20 mouse cellular contexts compared by ENCODE assay signal in the genomic region with DNA sequence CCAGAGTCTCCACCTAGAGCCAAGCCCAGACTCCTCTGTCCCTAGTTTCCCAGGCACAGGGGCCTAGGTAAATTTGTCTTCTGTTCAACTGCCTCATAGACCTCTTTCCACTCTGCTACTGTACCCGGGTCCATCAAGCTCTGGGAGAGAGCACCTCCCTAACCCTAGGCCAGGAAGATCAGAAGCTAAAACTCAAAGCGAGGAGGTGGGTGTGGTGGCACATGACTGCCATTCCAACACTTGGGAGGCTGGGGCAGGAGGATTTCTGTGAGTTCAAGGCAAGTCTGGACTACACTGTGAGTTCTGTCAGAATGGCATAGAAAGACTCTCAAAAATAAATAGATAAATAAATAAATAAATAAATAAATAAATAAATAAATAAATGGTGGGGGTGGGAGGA.
DNase-seq lines count a peak whose midpoint lies in the region; TF ChIP-seq lines count a peak whose summit lies in the region.
"Had no signal": no experiment of that assay in that cellular context is flagged by ENCODE, and none has a peak within 500 bp of the region (broad histone marks: within the 10 kb centered on the region; RNA-seq: fewer than 3 reads in every experiment).

No protein-coding gene starts in this region.

- DNase-seq in ES-E14 (ENCODE audit: low read depth, low spot score) (no peak), ZHBTc4 (ENCODE audit: low read depth, low spot score) (peak; percentile 88)
- DNase-seq in retina, postnatal 1 day = no peak
- DNase-seq in layer of hippocampus, postnatal 10 days (ENCODE audit: low spot score in 2 of 2) = no peak
- no peak for DNase-seq in layer of hippocampus, postnatal 36 days
- DNase-seq: adrenal gland, adult 8-10 months; adrenal gland, postnatal 14 days; adrenal gland, postnatal 36 days; cerebellum, adult 11-12 months; cerebellum, adult 2 months; cerebellum, adult 9-10 months; cerebellum, postnatal 10 days; cerebellum, postnatal 25 days; embryo, embryonic 11 days had no signal

- no peak overlapping the region for H3K4me3 ChIP-seq in ES-Bruce4 (ENCODE audit: low read depth, low read length)
- no peak overlapping the region for H3K4me3 ChIP-seq in ES-E14 (ENCODE audit: insufficient read depth in 1 of 2, low read depth in 1 of 2, low read length in 2 of 2, poor library complexity in 1 of 2, severe bottlenecking in 1 of 2)
- H3K4me3 ChIP-seq: embryonic facial prominence, embryonic 13.5 days; embryonic facial prominence, embryonic 15.5 days; erythroblast, embryonic 14.5 days; forebrain, embryonic 10.5 days; forebrain, embryonic 12.5 days had no signal

- no peak for TF ChIP-seq POLR2A in ES-Bruce4 (IDR thresholded peaks at IDR 0.05; ENCODE audit: insufficient read depth, low read length)

- H3K27ac ChIP-seq in ES-Bruce4 (ENCODE audit: insufficient read depth, low read length) (peak overlapping the region; percentile 90), ES-E14 (ENCODE audit: insufficient read depth, low read depth, low read length, poor library complexity, severe bottlenecking) (peak overlapping the region; percentile 48)
- H3K27ac ChIP-seq: embryonic facial prominence, embryonic 13.5 days; embryonic facial prominence, embryonic 15.5 days; forebrain, embryonic 10.5 days; forebrain, embryonic 12.5 days had no signal

- TF ChIP-seq EP300 in ES-Bruce4 (IDR thresholded peaks at IDR 0.05; ENCODE audit: insufficient read depth, low read depth, low read length) = peak; percentile 64; the same call in 1 of the 2 replicates

- H3K4me1 ChIP-seq in ES-Bruce4 (ENCODE audit: control insufficient read depth, insufficient read depth, low read length) = peaks cover 4% of the 10 kb centered on the region
- peaks cover 2 to 8% of the 10 kb centered on the region in 2 experiments; a peak in 3 of 4 replicates for H3K4me1 ChIP-seq in ES-E14 (ENCODE audit: control insufficient read depth in 2 of 2, insufficient read depth in 2 of 2, low read length in 2 of 2, poor library complexity in 1 of 2)
- H3K4me1 ChIP-seq: embryonic facial prominence, embryonic 13.5 days; embryonic facial prominence, embryonic 15.5 days; forebrain, embryonic 10.5 days; forebrain, embryonic 12.5 days had no signal

- H3K9me3 ChIP-seq in ES-Bruce4 (replicated peaks; ENCODE audit: control insufficient read depth, insufficient read depth, low read length, poor library complexity, severe bottlenecking) = no peaks in the 10 kb centered on the region
- H3K9me3 ChIP-seq in ES-E14 (ENCODE audit: control insufficient read depth, insufficient read depth, low read depth, low read length) = no peaks in the 10 kb centered on the region
- H3K9me3 ChIP-seq: embryonic facial prominence, embryonic 13.5 days; embryonic facial prominence, embryonic 15.5 days; forebrain, embryonic 12.5 days had no signal

- no peak for TF ChIP-seq CTCF in ES-Bruce4 (IDR thresholded peaks at IDR 0.05; ENCODE audit: low read depth, low read length)

- in situ Hi-C loops in ES-E14 (cut with MboI; ENCODE audit: low sequenced_read_pairs in 2 of 2, unreplicated experiment in 2 of 2) = no loop called here

- no peaks in the 10 kb centered on the region for H3K27me3 ChIP-seq in ES-Bruce4 (ENCODE audit: control insufficient read depth, insufficient read depth, low read length, poor library complexity, severe bottlenecking)
- H3K27me3 ChIP-seq: embryonic facial prominence, embryonic 13.5 days; embryonic facial prominence, embryonic 15.5 days; forebrain, embryonic 12.5 days had no signal

- H3K9ac ChIP-seq in ES-Bruce4 (ENCODE audit: low read depth, poor library complexity, severe bottlenecking) (no peak overlapping the region), ES-E14 (ENCODE audit: insufficient read depth, low read depth, low read length, poor library complexity, severe bottlenecking) (no peak overlapping the region)
- H3K9ac ChIP-seq: embryonic facial prominence, embryonic 13.5 days; embryonic facial prominence, embryonic 15.5 days; forebrain, embryonic 12.5 days had no signal

- H3K36me3 ChIP-seq in ES-Bruce4 (ENCODE audit: control insufficient read depth, insufficient read depth, low read length, poor library complexity, severe bottlenecking) = no peaks in the 10 kb centered on the region
- no peaks in the 10 kb centered on the region for H3K36me3 ChIP-seq in ES-E14 (ENCODE audit: control insufficient read depth, insufficient read depth, low read length, poor library complexity, severe bottlenecking)
- H3K36me3 ChIP-seq: embryonic facial prominence, embryonic 15.5 days; forebrain, embryonic 10.5 days; forebrain, embryonic 12.5 days had no signal

TF ChIP-seq in ES-E14, 5 proteins besides CTCF, POLR2A, EP300 and RAD21:
- TF ChIP-seq HCFC1 (IDR thresholded peaks at IDR 0.05; ENCODE audit: borderline replicate concordance, insufficient read depth, low read length) (no peak), CHD2 (IDR thresholded peaks at IDR 0.05; ENCODE audit: low read depth, low read length) (no peak), MAFK (IDR thresholded peaks at IDR 0.05; ENCODE audit: insufficient read depth, low read depth, low read length) (no peak), ZNF384 (IDR thresholded peaks at IDR 0.05; ENCODE audit: low read depth, low read length) (no peak), ZC3H11A (IDR thresholded peaks at IDR 0.05; ENCODE audit: borderline replicate concordance, low read depth, low read length) (no peak)
